Mouse (Mus musculus) testis, adult 2 months (tissue): ENCODE results near the gene Pym1.

Experiments
- CTCF ChIP-seq: fragments of 200-500 bp; IDR thresholded peaks from 2 replicates; pipeline ENCODE4 v1.5.1; 2012; ENCODE audit warnings: low read depth, mild to moderate bottlenecking, inconsistent platforms, low read length, moderate library complexity; ENCODE audit not compliant: control insufficient read depth, insufficient read depth, insufficient replicate concordance
- POLR2A ChIP-seq: fragments of 200-500 bp; IDR thresholded peaks from 2 replicates; pipeline ENCODE4 v1.6.1; 2012; ENCODE audit warnings: low read depth, mild to moderate bottlenecking, inconsistent platforms, low read length, moderate library complexity; ENCODE audit not compliant: control insufficient read depth

GRCm38 (mm10) chr10:128747646-128748251 is at the start of gene Pym1:
- TF ChIP-seq CTCF: no peak
- 0 out of 2 replicates have a peak, but pooled peaks have one; percentile 52 for TF ChIP-seq POLR2A
